Mouse (Mus musculus) stomach, embryonic 16.5 days (tissue): ENCODE results near the gene Ip6k3. TPM values are rescaled to one million over a fixed set of nuclear protein-coding genes. Genes with fewer than 3 reads are reported as not detected.

Source experiments
- polyA plus RNA-seq: library from polyadenylated mRNA; unstranded; fragments of >200 nt; fragmentation: Nextera tagmentation; extraction: Ambion mirVana; gene quantifications from 2 replicates; pipeline ENCODE4 v1.2.1, GENCODE M21; 2015

Ip6k3 gene
- polyA plus RNA-seq, 1 experiment from 2014 or later = 1.3 TPM

Other genes starting within 250 kb of the Ip6k3 start
- gene Phf1, start 234.7 kb downstream of the Ip6k3 start, polyA plus RNA-seq = 7.3 and 7.7 TPM in 2 replicates
- gene Cuta, start 228.2 kb downstream of the Ip6k3 start, polyA plus RNA-seq = 173 and 178 TPM in 2 replicates
- 1.3 and 1.6 TPM in 2 replicates for gene Syngap1, start 226.5 kb downstream of the Ip6k3 start, polyA plus RNA-seq
- 14.1 and 14.8 TPM in 2 replicates for gene Zbtb9, start 194.6 kb downstream of the Ip6k3 start, polyA plus RNA-seq
- gene Bak1, start 138.8 kb downstream of the Ip6k3 start, polyA plus RNA-seq = 6.7 and 7.0 TPM in 2 replicates
- gene Itpr3, start 110.5 kb downstream of the Ip6k3 start, polyA plus RNA-seq = 15.0 and 16.7 TPM in 2 replicates
- 243 and 267 TPM in 2 replicates for gene Uqcc2, start 33.9 kb downstream of the Ip6k3 start, polyA plus RNA-seq
- gene Lemd2, start 36.7 kb upstream of the Ip6k3 start, polyA plus RNA-seq = 8.2 and 9.5 TPM in 2 replicates